Mouse (Mus musculus) heart, adult 11 months (tissue): Measurements from ENCODE around the gene 1700031F05Rik.
"Not testable (repeated sequence)": the region's sequence is repeated elsewhere in the genome, so short reads cannot be mapped to it uniquely, and the experiment has no call there.

Source experiments
- DNase-seq: peaks from one replicate; pipeline ENCODE4 v3.0.0; 2022

Gene 1700031F05Rik

DNA sequence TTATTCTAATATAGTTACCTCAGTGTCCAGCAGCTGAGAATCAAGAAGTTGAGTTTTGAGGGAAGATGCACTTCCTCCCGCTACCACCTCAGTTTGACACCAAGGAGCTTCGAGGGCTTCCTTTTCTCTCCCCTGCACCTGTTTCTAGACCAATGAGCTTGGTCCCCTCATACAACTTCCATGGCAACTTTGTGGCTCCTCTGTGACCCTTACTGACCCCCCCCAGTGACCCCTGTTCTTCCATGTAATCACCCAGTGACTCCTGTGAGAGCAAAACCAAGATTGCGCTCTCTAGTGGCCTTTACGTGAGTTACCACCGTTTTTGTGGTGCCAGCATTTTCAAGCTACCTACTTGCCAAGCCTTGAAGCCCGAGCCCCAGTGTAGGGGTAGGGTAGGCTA, at the start of gene 1700031F05Rik:
Gene 1700031F05Rik (minus strand): TSS at position 101 of the 400 bp plus-strand sequence.
- DNase-seq: no peak

DNA sequence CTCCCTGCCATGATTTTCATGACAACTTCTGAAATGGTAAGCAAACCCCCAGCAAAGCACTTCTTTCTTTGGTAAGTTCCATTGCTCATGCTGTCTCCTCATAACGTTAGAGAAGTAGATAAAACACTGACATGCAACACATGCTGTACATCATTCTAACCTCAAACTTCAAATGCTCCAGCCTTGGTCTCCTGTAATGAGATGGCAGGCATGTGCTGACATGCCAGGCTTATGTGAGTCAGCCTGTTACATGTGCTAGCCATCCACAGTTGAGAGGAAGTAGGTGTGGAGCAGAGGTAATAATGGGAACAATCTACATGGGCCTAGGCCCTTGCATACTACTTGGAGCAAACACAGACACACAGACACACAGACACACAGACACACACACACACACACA, 47.1 kb upstream of the 1700031F05Rik start:
- DNase-seq: not testable (repeated sequence)

DNA sequence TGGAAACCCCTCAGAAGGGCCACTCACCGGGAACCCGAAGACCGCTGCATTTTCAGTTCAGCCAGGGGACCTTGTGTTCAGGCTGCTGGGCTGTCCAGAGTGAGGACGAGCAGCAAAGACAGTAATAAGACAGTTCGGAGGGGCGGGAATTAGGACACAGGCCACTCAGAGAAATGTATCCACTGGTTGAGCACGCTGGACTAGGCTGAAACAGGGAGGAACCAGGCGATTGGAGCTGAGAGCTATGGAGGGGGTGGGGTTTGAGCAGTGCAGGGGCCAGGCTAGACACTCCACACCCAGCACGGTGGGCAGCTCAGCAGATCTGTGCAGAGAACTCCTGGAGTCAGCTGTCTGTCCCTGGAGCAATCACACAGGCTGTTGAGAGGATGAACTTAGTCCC, 40.8 kb upstream of the 1700031F05Rik start, which contains the start of the genes Dmrtc1a and 1700011M02Rik:
Gene Dmrtc1a (minus strand): TSS at position 101 of the 400 bp plus-strand sequence.
Gene 1700011M02Rik (plus strand): TSS at position 319 of the 400 bp plus-strand sequence.
- DNase-seq: not testable (repeated sequence)

DNA sequence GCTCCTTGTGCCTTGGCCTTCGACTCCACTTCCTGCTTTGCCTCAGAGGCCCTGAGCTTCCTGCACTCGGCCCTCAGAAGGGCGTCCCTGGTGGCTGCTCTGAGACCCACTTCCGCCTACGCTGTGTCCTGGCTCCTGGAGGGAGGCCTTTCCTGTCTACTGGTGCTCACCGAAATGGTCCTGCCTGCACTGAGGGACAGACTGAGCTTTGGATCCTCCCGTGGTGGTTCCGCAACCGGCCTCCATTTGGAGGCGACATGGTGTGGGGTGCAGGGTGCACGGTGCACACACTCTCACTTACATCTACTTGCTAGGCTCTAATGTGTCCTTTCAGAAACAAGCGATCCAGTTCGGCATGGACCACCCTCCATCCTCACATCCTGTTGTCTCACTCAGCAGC, 13.3 kb downstream of the 1700031F05Rik start, which contains the start of gene Dmrtc1c2:
Gene Dmrtc1c2 (minus strand): TSS at position 101 of the 400 bp plus-strand sequence.
- DNase-seq: not testable (repeated sequence)

DNA sequence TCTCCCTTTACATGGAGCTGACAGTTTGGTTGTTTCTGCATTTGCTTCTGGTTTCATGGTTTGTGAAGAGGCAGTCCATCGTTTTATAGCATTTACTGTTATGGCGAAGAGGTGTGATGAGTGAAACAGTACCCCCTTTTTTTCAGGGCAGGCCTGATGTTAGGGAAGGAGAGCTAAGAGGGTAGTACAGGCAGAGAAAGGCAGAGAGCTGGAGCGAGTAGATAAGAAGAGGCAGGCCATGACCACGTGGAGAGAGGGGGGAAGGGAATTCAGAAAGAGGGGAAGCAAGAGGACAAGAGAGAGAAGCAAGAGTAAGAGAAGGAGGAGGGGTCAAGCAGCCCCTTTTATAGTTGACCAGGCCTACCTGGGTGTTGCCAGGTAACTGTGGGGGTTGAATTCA, 55.5 kb downstream of the 1700031F05Rik start:
- DNase-seq: peak; percentile 18
